Mouse (Mus musculus) midbrain, embryonic 10.5 days (tissue): ENCODE results near the gene Mrpl23. TPM values are rescaled to one million over a fixed set of nuclear protein-coding genes. Genes with fewer than 3 reads are reported as not detected.

Experiments used
- DNase-seq: peaks from one replicate; pipeline ENCODE4 v3.0.0-alpha.2; 2017; ENCODE audit warnings: low spot score
- H3K27ac ChIP-seq: fragments of 300-500 bp; sonication (generic); replicated peaks from 2 replicates; pipeline ENCODE4 v1.5.1; 2016; ENCODE audit warnings: mild to moderate bottlenecking
- H3K27me3 ChIP-seq: fragments of 300-500 bp; sonication (generic); 2 replicates; pipeline ENCODE4 v1.6.1; 2016; ENCODE audit warnings: low read depth, mild to moderate bottlenecking; ENCODE audit not compliant: poor library complexity, severe bottlenecking
- H3K36me3 ChIP-seq: fragments of 300-500 bp; sonication (generic); 2 replicates; pipeline ENCODE4 v1.6.1; 2016; ENCODE audit warnings: mild to moderate bottlenecking, moderate library complexity
- H3K4me1 ChIP-seq: fragments of 300-500 bp; sonication (generic); 2 replicates; pipeline ENCODE4 v1.6.1; 2016
- H3K4me3 ChIP-seq: fragments of 300-500 bp; sonication (generic); 2 replicates; pipeline ENCODE4 v1.5.1; 2016; ENCODE audit warnings: mild to moderate bottlenecking, moderate library complexity
- H3K9me3 ChIP-seq: fragments of 300-500 bp; sonication (generic); replicated peaks from 2 replicates; pipeline ENCODE4 v1.6.1; 2016; ENCODE audit warnings: mild to moderate bottlenecking
- WGBS: fragments of 180-500 bp; shearing (Covaris S2); methylation state at CpG from one replicate; pipeline ENCODE4 v1.1.7; 2016; 5-methylcytosine and 5-hydroxymethylcytosine counted together
- polyA plus RNA-seq: library from polyadenylated mRNA; unstranded; fragments of >200 nt; fragmentation: Nextera tagmentation; extraction: Ambion mirVana; gene quantifications from 2 replicates; pipeline ENCODE4 v1.2.1, GENCODE M21; 2016

Gene Mrpl23
- polyA plus RNA-seq, 1 experiment from 2014 or later = 20.3 TPM

DNA sequence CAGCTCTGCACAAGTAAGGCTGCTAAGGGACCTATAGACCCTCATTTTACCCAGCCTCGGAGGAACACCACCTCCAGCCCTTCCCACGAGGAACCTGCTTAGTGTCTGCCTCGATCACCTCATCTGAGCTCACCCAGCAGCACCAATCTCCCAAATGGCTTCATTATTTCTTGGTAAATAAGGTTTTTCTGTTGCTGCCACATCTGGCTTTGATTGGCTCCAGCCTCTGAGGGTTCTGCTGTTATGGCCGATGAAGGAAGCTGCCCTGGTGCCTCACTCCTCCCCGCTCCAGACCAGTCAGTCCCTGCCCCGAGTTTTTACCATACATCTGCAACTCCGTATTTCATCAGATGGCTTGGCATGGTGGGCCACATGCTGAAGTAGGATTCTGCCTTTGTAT lies 13.5 kb downstream of the Mrpl23 start:
- no peak for DNase-seq
- WGBS = 83% methylated on average over 7 of the region's 7 CpGs
- H3K4me3 ChIP-seq = no peak overlapping the region
- peaks cover 60% of the 10 kb centered on the region for H3K4me1 ChIP-seq
- H3K27me3 ChIP-seq = peaks cover 4% of the 10 kb centered on the region; the same call in 1 of the 2 replicates
- peaks cover 15% of the 10 kb centered on the region for H3K36me3 ChIP-seq
- no peak overlapping the region; the same call in 1 of the 2 replicates for H3K27ac ChIP-seq
- H3K9me3 ChIP-seq = no peaks in the 10 kb centered on the region

DNA sequence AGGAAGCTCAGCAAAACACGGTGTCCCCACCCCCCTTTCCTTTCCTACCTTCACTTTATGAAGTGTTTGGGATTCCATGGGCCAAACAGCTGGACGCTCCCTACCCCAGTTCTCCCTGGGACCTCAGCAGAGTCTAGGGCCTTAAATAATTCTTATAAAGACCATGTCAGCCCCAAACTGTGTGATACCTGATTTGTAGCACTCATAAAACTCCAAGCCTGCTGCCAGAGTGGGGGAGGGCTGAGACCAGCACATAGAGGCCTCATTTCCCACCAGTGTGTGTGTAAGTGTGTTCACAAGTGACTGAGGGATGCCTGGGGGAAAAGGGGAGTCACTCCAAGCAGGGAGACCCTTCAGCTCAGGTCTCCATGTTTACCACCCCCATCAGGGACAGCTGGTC lies 15.4 kb downstream of the Mrpl23 start:
- H3K27me3 ChIP-seq = peaks cover 4% of the 10 kb centered on the region; the same call in 1 of the 2 replicates
- no peak for DNase-seq
- peak overlapping the region; percentile 71 for H3K27ac ChIP-seq
- WGBS = 65% methylated on average over 2 of the region's 2 CpGs
- peaks cover 51% of the 10 kb centered on the region for H3K4me1 ChIP-seq
- H3K4me3 ChIP-seq = no peak overlapping the region
- H3K9me3 ChIP-seq = no peaks in the 10 kb centered on the region
- H3K36me3 ChIP-seq = peaks cover 8% of the 10 kb centered on the region

DNA sequence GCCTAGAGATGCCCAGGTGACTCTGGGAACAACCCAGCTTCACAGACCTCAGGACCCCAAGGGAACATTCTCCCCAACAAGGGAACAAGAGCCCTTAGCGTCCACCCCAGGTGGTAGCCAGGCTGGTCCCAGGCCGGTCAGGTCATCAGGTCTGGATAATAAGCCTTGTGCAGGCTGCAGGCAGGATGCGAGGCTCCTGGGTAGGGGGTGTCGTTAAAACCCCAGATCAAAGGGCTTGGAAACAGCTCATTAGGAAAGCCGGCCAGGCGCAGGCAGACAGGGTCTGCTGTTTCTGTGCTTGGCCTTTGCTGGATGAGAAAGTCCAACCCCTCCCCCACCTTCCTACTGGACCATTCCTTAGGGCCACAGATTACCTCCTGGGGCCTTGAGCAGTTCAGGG lies 16.2 kb downstream of the Mrpl23 start:
- DNase-seq = no peak
- Histone ChIP-seq H3K27me3 (peaks cover 4% of the 10 kb centered on the region; the same call in 1 of the 2 replicates), H3K4me1 (peaks cover 50% of the 10 kb centered on the region), H3K36me3 (peaks cover 8% of the 10 kb centered on the region), H3K4me3 (no peak overlapping the region), H3K9me3 (no peaks in the 10 kb centered on the region), H3K27ac (peak overlapping the region; percentile 71)
- WGBS = 14% methylated on average over 6 of the region's 6 CpGs

DNA sequence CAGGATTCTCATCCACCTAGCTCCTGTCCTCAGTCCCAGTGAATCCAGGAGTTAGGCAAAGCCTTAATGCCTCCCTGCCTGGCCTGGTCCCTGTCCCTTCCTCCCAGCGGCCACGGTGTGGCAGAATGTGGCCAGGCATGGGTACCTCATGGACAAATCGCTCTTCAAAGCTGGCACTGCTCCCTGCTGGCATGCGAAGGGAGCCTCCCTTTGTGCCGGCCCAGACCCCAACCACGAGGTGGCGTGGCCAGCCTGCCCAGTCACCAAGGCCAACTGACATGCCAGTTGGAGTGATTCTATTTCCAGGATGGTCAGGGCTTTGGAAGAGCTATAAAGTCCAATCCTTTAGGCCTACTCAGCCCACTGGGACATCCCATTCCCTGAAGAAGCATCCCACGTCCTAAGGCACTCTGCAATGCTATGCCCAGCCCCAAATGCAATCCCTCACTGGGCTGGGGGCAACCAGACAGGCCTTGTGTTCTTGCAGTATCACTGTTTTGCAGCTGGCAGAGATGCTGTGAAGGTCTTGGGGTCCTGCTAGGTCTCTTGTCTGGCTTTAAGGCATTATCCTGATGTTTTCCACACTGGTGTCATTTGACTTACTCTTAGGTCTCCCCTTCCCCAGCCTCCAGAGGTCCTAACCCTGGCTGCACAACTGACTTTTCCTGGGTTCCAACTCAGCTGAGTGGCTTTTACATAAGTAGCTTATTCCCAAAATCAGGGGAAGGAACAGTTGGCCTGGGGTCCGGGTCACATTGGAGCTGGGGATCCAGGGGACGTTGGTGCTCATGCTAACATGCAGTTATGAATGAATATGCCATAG lies 17.7 kb downstream of the Mrpl23 start:
- DNase-seq = no peak
- Histone ChIP-seq H3K9me3 (no peaks in the 10 kb centered on the region), H3K4me1 (peaks cover 56% of the 10 kb centered on the region), H3K27me3 (peaks cover 7% of the 10 kb centered on the region), H3K4me3 (no peak overlapping the region), H3K27ac (no peak overlapping the region), H3K36me3 (peaks cover 3% of the 10 kb centered on the region)
- WGBS = 87% methylated on average over 10 of the region's 10 CpGs

DNA sequence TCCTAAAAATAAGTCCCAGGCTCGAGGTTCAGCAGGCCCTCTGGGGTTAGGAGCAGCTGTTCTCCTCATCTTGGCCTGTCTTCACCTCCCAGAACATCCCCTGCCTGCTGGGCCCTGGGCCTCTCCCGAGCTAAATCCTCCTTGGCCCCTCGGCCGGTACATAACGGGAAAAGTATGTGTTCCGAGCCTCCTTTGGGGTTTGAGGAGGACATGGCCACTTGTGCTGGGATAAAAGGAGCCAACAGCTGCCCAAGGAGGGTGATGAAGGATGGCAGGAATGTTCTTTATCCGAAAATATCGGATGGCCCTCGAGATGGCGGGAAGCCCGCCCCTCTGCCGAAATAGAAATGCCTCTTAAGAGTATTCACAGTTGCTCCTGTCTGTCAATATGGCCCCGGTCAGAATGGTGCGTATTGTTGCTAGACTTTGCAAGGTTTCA lies 18.5 kb downstream of the Mrpl23 start:
- peaks cover 58% of the 10 kb centered on the region for H3K4me1 ChIP-seq
- no peak overlapping the region for H3K27ac ChIP-seq
- H3K36me3 ChIP-seq = no peaks in the 10 kb centered on the region
- 83% methylated on average over 14 of the region's 14 CpGs for WGBS
- H3K27me3 ChIP-seq = peaks cover 14% of the 10 kb centered on the region
- no peak for DNase-seq
- H3K4me3 ChIP-seq = no peak overlapping the region
- no peaks in the 10 kb centered on the region for H3K9me3 ChIP-seq

DNA sequence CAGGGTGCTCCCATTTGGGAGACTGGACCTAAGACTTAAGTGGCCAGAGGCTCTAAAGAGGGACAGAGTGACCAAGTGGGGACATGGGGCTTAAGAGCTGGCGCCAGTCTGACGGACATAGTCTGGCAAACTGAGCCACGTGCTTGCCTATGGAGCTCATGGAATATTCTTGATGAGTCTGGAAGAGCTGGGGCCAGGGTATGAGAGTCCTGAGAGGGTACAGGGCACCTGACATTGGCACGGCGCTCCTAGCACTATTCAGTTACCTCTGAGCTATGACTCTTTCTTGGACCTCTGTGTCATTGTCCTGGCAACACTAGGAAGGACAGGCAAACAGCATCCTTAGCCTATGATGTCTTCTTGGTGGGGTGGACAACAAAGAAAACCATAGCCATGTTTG lies 19.2 kb downstream of the Mrpl23 start:
- Histone ChIP-seq H3K4me3 (no peak overlapping the region), H3K36me3 (no peaks in the 10 kb centered on the region), H3K9me3 (no peaks in the 10 kb centered on the region), H3K27ac (no peak overlapping the region; the same call in 1 of the 2 replicates), H3K27me3 (peaks cover 19% of the 10 kb centered on the region), H3K4me1 (peaks cover 62% of the 10 kb centered on the region)
- 96% methylated on average over 5 of the region's 5 CpGs for WGBS
- DNase-seq = no peak

DNA sequence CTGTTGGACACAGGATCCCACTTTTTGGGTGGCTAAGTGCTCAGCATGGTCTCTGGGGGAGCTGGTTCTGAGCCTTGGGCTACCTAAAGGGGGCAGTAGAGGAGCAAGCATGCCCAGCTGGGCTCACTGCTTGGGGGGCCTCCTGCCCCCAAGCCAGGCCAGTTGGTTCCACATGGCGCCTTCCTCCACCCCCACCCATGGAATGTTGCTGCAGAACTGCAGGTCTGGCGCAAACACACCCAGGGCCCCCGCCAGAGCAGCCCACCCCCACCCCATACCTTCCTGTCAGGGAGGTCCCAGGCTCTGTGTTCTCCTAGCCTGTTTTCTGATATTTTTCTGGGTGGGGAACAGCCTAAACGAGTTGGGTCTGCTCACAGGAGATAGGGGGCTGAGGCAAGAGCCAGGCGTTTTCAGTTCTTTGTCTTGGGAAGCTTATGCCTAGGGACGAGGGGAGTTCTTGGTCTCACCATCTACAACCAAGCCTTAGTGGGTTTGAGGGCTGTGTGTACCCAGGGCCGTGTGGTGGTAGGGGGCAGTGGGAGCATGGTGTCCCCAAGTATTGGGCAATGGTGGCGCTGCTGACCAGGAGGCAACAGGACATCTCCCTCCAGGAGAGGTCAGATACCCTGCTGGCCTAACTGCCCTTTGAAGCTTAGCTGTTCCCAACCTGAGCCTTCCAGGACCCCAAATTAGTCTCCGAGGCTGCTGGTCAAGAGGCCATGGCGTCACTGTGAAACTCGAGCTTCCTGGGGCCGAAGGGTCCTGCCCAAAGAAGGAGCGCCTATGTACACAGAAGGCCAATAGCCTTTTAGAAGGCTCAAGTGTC lies 20.3 kb downstream of the Mrpl23 start:
- Histone ChIP-seq H3K4me3 (no peak overlapping the region), H3K27me3 (peaks cover 19% of the 10 kb centered on the region), H3K4me1 (peaks cover 64% of the 10 kb centered on the region), H3K36me3 (no peaks in the 10 kb centered on the region), H3K27ac (peak overlapping the region; percentile 74), H3K9me3 (no peaks in the 10 kb centered on the region)
- 55% methylated on average over 13 of the region's 13 CpGs for WGBS
- no peak for DNase-seq

DNA sequence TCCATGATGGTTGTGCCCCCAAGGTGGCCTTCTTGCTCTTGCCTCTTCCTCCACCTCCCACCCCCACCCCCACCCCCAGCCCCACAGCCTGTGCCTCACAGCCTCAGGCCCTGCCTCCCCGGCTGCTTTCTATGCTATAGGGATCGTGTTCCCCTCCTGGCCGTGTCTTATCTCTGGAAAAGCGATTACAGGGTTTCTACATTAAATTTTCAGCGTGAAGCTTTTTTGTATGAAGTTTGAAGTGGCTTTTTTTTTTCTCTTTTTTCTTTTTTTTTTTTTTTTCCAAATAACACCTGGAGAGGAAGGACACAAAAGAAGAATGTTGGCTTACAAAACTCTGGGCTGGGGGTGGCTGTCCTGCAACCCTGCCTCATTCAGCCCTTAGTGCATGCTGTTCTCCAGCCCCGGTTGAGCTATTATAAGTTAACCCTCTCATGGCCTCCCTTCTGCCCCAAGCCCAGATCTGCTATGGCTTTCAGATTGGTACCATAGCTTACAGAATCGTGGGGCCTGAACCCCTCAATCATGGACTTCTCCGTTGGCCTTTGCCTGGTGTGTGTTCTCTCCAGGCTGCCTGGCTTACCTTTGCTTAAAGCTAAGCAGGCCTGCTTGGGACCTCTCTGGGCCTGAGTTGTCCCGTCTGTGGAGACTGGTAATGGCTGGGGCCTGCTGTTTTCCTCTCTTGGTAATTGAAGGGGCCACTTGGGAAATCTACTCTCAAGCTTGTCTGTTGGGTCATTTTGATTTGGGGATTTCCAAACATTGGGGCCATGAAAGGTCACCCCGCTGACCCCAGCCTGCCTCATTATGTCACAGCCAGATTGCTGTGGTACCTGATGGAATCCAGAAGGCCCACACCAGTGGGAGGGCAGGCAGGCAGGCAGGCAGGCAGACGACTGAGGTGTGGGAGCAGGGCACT lies 21.2 kb downstream of the Mrpl23 start:
- Histone ChIP-seq H3K27me3 (peaks cover 20% of the 10 kb centered on the region), H3K27ac (peak overlapping the region; percentile 74), H3K9me3 (no peaks in the 10 kb centered on the region), H3K36me3 (no peaks in the 10 kb centered on the region), H3K4me1 (peaks cover 64% of the 10 kb centered on the region), H3K4me3 (no peak overlapping the region)
- no peak for DNase-seq
- WGBS = 43% methylated on average over 11 of the region's 11 CpGs

DNA sequence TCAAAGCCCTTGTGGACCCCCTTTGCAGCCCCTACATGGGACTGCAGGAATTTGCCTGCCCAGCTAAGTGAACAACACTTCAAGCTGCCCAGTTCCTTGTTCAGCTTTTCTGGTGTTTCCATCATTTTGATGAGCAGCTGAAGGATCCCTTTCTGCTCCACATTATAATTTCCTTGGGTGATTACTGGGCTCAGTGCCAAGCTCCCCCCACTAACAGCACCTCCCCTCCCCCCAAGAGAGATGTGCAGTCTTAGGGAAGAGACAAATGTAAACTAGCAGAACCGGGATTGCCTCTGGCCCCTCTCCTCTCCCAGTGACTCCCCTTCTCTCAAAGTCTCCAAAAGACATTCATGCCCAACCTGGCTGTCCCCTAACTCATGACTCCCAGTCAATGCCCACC lies 22.1 kb downstream of the Mrpl23 start:
- 74% methylated on average over 1 of the region's 1 CpGs for WGBS
- peaks cover 58% of the 10 kb centered on the region for H3K4me1 ChIP-seq

DNA sequence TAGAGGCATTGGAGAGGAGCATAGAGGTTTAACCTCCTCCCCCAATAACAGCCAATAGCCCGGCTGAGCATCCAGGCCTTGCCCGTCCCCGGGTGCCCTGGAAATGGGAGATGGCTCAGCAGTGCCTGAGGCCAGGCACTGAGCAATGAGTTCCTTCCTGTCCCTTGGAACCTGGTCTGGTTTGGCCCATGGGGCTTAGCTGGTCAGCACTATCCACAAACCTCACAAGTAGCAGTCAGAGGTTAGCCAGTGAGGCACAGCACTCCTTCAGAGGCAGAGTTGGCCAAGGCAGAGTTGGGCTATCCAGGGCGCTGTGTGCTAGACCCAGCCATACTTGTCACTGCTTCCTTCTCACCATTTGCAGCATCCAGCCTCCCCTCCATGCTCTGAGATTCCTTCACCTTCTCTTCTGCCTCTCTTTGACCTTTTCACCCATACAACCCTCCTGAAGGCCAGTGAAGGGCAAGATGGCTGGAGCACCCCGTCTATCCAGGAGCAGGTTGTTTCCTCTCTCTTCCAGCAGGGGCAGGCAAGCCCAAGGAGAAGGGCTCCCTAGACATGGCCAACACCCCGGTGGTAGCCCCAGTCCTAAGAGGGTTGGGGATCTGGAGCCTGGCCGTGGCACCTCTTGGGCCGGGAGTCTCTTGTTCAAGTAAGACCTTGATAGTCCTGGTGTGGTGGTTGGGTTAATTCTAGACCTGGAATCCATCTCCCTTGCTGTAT lies 23.0 kb downstream of the Mrpl23 start:
- WGBS = 86% methylated on average over 8 of the region's 8 CpGs
- no peaks in the 10 kb centered on the region for H3K36me3 ChIP-seq
- no peak overlapping the region for H3K27ac ChIP-seq

More for the DNA sequence above, 22.1 kb downstream of the Mrpl23 start:
- Histone ChIP-seq H3K27ac (no peak overlapping the region; the same call in 1 of the 2 replicates), H3K4me3 (no peak overlapping the region), H3K9me3 (no peaks in the 10 kb centered on the region), H3K36me3 (no peaks in the 10 kb centered on the region), H3K27me3 (peaks cover 26% of the 10 kb centered on the region)
- DNase-seq = no peak

DNA sequence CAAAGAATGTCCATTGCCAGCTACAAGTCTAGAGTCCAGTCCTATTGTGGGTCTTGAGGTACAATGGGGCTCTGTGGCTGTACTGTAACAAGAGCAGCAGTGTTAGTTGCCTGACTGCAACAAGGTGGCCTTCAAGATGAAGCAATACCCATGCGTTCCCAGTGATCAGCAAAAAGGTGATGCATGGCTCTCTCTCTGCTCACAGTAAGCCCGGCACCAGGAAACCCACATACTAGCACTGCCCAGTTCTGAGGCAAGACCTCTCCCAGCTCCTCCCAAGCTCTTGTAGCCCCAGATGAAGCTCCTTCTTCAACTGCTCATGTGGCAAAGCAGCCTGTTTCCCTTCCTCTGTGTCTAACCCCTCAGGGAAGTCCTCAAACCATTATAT lies 23.6 kb downstream of the Mrpl23 start:
- peaks cover 72% of the 10 kb centered on the region for H3K4me1 ChIP-seq
- H3K36me3 ChIP-seq = no peaks in the 10 kb centered on the region
- no peaks in the 10 kb centered on the region for H3K9me3 ChIP-seq
- H3K27me3 ChIP-seq = peaks cover 22% of the 10 kb centered on the region
- H3K4me3 ChIP-seq = no peak overlapping the region
- no peak for DNase-seq
- H3K27ac ChIP-seq = no peak overlapping the region; the same call in 1 of the 2 replicates
- 95% methylated on average over 2 of the region's 2 CpGs for WGBS

More for the DNA sequence above, 23.0 kb downstream of the Mrpl23 start:
- Histone ChIP-seq H3K27me3 (peaks cover 22% of the 10 kb centered on the region), H3K9me3 (no peaks in the 10 kb centered on the region), H3K4me1 (peaks cover 67% of the 10 kb centered on the region), H3K4me3 (no peak overlapping the region)
- no peak for DNase-seq
